Mouse (Mus musculus) spleen, postnatal 14 days (tissue): ENCODE results near the gene Nub1.
A peak's percentile ranks its signal among the peaks of the same experiment; 100 is the strongest.
"Not testable (repeated sequence)": the region's sequence is repeated elsewhere in the genome, so short reads cannot be mapped to it uniquely, and the experiment has no call there.

Experiments
- DNase-seq, 2 experiments: peaks; one replicate each; pipeline ENCODE4 v3.0.0; 2021 to 2022; ENCODE audit warnings: low spot score in 2 of 2

The Nub1 gene

DNA sequence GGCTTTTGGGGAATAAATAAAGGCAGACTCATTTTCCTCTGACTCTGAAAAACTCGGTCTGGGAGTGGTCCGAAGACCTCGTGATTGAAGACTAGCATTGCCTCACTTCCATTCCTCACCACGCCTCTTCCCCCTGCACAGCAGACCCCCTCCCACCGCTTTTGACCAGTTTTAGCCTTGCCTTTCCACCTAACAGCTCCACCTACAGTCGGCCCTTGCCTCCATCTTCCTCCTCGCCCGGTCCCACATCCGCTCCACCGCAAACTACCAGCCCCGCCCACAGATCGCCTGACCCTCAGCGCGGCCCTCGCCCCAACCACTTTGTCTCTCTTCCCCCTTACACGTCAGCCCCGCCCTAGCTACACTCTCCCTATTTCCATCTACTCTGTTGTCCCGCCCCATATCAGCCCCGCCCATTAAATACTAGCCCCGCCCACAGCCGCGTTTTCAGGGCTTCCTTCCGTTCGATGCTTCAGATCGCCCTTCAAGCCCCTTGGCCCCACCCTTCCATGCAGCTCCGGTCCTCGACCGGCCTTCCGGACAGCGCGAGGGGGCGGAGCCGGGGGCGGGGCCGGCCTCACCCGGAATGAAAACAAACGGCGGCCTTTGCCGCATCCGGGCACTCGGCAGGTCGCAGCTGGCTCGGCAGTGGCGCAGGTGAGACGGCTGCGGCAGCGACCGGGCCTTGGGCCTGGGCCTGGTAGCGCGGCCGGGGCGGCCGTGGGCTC lies at the start of gene Nub1:
Gene Nub1 (plus strand): TSS at position 167 of the 728 bp plus-strand sequence.
- peak; percentile 96 to 97 for DNase-seq

DNA sequence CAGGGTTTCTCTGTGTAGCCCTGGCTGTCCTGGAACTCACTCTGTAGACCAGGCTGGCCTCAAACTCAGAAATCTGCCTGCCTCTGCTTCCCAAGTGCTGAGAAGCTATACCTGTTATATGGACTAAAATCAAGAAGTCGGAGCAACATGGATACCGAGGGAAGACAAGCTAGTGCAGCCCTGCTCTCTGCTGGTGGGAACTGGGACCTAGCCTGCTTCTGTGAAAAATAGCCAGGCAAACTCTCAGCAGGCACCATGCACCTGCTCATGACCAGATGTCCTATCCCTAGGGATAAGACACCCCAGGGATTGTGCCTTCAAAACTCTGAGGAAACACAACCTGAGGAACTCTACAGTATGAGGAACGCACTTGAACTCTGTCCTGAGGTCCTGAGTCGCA lies 48.3 kb upstream of the Nub1 start:
- DNase-seq = no peak

DNA sequence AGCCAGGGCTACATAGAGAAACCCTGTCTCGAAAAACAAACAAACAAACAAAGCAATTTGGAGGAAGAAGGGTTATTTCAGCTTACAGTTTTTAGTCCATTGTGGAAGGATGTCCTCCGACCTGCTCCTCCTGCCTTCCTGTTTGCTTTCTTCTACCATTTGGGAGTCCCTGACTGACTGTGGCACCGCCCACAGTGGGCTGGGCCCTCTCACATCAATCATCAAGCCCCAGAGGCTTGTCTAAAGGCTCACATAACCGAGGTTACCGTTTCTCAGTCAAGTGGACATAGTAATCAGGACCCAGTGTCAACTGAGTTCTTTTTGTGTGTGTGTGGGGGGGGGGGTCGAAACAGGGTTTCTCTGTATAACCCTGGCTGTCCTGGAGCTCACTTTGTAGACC lies 47.2 kb upstream of the Nub1 start:
- no peak for DNase-seq

DNA sequence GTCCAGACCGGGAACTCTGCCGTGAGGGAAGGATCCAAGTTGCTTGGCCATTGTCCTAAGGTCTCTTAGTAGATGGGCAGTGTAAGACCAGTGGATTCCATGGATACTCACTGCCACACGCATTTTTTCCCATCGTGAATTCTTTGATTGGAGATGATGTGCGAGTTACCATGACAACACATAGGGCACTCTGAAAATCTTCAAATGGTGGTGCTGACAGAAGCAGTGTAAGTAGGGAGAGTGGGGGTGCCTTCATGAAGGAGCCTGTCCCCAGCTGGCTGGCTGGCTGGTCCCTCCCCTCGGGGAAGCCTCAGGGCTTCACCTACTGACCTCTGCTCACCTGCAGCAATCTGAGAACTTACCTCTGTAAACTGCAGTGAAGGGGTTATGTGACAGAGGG lies 46.3 kb upstream of the Nub1 start:
- DNase-seq = no peak

DNA sequence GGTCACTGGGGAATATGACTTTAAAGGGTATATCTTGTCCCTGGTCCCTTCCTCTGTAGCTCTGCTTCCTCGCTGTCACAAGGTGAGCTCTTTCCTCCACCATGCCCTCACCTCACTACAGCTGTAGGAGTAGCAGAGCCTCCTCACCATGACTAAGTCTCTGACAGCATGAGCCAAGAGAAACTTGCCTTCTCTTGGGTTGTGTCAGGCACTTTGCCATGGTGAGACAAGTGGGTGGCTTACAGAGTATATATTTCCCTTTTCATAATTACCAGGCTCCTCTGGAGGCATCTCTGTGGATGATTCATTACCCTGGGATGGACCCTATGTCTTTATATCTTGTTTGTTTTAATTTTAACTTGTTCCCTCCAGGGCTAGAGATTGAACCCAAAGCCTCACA lies 39.9 kb upstream of the Nub1 start:
- DNase-seq = no peak

DNA sequence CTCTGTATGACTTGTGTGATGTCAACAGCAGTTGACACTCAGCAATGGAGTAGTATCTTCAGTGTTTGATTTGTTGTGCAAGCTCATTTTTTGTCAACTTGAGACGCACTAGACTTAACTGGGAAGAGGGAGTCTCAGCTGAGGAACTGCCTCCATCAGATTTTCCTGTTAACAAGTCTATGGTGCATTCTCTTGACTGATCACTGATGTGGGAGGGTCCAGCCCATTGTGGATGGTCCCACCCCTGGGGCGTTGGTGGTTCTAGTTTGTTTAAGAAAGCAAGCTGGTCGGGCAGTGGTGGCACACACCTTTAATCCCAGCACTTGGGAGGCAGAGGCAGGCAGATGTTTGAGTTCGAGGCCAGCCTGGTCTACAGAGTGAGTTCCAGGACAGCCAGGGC lies 36.1 kb upstream of the Nub1 start:
- DNase-seq = no peak

DNA sequence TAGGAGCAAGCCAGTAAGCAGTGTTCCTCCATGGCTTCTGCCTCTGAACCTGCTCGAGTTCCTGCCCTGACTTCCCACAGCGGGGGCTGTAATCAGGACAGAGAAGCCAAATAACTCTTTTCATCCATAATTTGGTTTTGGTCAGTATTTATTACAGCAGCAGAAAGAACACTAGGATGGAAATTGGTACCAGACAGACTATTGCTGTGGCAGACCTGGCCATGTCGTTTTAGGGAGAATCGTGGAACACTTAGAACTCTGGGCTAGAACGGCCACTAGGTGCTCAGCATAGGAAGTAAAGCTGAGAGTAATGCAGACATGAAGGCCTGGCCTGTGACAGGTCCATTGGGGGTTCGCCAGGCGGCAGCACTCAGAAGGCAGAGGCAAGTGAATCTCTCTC lies 35.6 kb upstream of the Nub1 start:
- DNase-seq = no peak

DNA sequence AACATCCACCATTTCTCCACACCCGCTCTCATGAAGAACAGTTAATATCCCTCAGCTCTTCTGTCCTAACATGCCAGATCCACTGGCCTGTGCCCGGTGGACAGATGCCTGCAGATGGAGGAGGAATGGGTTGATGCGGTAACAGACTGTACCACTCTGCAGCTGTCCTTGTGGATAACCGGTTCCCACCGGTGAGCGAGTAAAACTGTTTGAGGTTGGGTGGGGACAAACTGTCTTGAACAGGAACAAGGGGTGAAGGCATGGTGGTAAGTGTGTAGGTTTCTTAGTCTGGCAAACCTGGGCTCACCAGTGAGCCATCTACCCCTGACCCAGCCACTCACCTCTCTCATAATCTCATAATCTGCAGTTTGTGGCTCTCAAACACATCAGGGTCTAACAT lies 34.0 kb upstream of the Nub1 start:
- no peak for DNase-seq

DNA sequence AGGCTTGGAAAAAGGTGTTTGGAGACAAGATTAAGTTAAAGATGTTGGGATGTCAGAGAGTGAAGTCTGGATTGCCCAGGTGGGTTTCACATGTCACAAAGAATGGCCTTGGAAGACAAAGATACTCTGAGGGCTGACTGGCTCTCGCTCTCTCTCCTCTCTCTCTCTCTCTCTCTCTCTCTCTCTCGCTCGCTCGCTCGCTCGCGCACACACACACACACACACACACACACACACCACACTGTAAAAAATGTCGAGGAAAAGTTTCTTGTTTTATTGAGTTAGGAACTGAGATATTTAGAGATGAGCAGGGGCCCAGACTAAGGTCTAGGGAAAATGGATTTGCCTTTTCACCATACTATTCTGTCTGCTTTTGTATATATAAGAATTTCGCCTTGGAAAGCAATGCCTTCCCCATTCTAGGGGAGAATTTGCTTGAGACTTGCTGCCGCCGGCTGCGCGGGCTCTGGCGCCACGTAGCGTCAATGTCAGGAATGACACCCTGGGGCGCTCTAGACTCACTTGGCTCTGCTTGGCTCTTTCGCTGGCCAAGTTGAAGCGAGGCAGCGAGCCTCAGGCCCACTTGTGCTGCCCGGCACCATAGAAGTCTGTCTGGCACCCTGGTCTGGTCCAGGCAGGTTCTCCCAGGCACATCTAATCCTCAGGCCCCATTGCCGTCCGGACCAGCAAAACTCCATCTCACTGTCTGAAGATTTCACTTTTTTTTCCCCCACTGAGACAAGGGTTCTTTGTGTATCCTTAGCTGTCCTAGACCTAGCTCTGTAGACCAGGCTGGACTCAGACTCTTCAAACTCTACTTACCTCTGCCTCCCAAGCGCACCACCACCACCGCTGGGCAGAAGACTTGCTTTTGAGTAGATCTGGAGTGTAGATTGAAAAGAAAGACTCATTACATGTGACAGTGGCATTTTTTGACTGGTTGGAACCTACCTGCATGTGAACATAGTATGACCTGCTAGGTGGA lies 33.3 kb upstream of the Nub1 start:
- peak; percentile 39 to 62 for DNase-seq

DNA sequence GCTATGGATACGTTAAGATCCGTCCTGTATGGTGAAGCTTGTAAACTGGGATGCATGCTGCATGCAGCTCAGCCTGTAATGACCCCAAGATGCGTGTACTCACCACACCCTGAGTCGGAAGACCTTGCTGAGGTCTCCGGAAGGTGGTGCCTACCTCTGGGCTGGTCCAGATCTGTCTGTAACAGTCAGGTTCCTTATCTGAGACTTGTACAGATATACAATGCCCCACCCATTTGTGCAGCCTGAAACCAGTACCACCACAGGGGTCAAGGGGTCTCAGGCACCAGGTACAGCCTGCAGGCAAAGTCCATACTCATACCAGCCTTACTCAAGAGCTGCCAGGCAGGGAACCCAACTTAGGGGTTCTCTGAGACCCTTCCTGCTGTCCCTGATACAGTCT lies 32.6 kb upstream of the Nub1 start:
- no peak for DNase-seq

DNA sequence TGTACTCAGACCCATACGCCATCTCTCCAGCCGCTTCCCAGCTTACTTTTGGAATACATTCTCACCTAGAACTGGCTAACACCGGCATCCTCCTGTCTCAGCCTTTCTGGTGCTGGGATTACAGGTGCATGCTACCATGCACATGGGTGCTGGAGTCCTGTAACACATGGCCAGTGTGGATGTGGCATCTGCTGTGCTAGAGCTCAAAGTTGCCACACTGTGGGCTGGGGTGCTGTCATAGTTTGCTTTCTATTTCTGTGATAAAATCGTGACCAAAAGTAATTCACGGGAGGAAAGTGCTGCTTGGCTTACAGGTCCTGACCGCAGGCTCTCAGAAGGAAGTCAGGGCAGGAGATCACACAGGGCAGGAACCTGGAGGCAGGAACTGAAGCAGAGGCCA lies 30.8 kb upstream of the Nub1 start:
- DNase-seq = no peak

DNA sequence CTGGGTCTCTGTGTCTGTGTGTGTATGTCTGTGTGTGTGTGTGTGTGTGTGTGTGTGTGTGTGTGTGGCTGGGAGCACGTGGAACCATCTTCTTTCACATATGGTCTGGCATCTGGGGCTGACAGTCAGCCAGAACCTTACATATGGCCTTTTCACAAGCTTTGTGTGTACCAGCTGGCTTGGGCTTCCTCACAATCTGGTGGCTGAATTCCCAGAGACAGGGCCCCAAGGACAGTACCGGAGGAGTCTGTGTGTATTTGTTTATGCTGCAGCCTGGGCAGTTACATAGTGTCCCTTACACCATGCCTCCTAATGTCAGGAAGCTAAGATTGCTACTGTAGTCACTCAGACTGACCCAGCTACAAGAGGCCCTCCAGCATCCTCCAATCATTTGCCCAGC lies 28.2 kb upstream of the Nub1 start:
- DNase-seq = no peak

DNA sequence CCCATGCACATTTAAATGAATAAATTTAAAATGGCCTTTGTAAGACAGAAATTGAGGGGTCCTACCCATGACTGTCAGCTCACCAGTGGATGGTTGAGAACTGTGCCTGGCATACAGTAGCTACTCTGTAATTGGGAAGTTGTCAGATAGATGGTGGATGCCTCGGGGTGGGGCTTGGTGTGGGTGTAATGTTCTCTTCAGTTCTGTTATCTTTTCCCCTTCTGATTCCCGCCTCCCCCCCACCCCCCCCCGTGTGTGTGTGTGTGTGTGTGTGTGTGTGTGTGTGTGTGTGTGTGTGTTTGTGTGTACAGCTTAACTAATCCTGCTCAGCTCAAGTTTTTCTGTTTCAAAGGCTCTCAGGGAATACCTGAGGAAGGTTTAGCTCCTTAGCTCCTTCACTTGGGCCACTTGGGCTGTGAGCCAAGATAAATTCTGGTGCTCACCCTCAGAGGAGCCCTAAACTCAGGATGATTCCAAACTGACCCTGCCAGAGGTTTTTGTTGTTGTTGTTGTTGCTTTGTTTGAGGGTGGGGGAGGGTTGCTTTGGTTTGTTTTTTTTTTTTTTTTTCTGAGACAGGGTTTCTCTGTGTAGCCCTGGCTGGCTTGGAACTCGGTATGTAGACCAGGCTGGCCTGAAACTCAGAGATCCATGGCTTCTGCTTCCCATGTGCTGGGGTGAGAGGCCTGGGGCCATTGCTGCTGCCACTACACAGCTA lies 25.5 kb upstream of the Nub1 start:
- DNase-seq = no peak

DNA sequence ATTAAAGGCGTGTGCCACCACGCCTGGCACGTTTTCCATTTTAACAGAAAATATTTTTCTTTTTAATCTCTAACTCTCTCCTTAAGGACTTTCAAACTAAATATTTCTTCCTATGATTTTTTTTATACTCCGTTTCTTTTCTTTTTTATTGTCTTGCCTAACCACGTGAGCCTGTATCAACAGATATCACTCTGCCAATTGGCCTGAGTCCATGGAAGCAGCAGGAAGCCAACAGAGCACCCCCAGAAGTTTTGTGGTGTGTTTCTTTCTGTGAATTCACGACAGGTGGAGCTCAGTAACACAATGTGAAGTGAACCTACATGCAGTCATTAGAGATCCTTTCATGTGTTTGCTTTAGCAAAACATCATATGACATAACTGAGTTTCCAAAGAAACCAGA lies 23.9 kb upstream of the Nub1 start:
- no peak for DNase-seq

DNA sequence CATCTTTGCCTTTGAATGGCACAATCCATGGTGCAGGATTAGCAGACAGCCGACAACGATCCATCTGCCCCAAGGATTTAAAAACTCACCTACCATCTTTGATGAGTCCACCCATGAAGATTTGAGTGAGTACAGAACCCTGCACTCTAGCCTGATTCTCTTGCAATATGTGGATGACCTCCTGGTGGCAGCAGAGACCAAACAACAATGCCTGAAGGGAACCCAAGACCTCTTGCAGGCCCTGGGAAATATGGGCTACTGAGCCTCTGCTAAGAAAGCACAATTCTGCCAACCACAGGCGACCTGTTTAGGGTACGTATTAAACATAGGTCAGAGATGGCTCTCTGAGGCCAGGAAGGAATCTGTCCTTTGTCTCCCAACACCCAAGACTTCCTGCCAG lies 11.1 kb upstream of the Nub1 start:
- DNase-seq = peak; percentile 63 to 72

DNA sequence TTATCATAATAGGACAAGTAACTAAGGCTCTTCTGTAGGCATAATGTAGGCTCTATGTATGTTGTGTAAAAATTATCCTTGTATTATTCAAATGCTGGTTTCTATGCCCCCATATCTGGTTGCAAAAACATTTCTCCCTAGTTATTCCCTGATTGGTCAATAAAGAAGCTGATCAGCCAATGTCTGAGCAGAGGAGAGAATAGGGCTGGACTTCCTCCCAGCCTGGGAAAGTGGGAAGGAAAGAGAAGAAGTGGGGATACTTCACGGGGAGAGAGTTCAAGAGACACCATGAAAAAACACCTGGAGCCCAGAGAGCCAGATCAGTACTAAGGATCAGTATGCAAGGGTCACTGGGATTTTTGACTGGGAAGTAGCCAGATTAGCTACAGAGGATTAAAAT lies 3.9 kb upstream of the Nub1 start:
- no peak for DNase-seq

DNA sequence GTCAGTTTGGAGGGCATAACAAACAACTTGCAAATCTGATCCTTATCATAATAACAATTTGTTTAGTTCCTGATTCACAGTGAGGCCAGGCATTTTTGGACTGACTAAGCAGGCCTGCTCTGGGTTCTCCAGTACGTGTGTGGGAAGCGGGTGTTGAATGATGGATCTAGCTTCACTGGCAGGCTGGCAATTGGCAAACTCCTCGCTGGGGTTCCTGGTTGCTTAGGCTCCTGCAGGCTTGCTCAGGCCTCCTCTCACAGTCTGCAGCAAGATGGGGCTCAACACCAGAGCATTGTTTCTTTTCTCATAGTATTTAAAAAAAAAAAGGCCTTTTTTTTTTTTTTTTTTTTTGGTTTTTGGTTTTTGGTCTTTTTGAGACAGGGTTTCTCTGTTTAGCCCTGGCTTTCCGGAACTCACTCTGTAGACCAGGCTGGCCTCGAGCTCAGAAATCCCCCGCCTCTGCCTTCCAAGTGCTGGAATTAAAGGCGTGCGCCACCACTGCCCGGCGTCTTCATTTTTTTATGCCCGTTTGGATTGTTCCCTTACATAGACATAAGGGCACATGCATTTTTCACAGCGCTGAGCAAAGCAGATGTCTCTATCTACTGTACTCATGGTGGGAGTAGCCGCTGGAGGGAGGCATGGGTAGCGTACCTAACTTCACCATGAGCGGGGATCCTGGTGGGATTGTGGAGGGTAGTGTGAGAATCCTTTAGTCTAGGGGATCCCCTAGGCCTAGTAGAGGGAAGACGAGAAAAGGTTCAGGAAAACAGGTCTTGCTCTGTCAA lies 560 bp upstream of the Nub1 start:
- peak in 1 of 2 experiments; percentile 8 for DNase-seq

DNA sequence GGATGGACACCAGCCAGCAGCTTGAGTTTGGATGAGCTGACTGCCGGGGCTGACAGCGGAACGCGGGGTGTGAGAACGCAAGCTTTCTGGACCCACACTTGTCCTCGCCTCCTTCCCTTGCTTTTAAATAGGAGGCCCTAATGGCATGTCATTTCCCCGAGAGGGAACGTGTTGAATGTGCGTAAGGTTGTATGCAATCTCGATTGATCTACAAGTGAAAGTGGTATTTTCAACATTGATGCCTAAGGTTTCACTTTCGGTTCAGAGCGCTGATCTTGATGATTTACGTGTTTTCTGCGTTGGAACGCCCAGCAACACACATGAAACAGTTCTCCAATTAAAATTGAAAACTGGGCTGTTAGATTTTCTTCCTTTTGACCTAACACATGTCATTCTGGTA lies 844 bp downstream of the Nub1 start:
- no peak for DNase-seq

DNA sequence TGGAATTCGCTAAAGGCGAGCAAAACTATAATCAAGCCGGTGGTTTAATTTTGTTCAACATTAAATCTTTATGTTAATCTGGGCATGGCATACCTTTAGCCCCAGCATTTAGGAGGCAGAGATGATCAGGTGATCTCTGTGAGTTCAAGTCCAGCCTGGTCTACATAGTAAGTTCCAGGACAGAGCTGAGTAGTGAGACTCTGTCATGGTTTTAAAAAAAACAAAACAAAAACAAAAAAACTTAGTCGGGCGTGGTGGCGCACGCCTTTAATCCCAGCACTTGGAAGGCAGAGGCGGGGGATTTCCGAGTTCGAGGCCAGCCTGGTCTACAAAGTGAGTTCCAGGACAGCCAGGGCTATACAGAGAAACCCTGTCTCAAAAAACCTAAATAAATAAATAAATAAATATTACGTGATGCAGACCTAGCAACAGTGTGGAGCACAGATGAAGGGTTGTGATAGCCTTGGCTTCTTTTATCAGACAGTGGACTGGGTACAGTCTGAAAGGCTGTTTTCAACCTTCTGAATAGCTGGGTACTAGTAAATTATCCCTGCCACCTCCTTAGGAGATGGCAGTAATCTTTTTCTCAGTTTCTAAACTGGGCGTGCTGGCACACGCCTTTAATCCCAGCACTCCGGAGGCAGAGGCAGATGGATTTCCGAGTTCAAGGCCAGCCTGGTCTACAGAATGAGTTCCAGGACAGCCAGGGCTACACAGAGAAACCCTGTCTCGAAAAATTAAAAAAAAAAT lies 1.5 kb downstream of the Nub1 start:
- DNase-seq = not testable (repeated sequence)

DNA sequence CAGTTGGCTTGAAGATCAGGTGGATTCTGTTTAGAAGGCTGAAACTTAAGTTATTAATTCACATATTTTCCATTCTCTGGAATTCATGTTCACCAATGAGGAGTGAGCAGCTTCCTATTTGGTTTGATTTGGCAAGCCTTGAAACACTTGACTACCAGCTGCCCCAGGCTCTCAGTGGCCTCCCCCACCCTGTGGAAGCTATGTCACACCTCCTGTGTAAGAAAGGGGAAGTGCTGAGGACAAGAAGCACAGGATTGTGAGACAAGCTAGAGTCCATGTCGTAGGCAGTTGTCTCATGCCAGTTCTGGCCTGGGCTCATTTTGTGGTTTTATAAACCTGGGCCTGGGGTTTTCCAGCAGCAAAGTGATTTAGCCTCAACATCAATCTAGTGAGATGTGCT lies 2.4 kb downstream of the Nub1 start:
- DNase-seq = peak in 1 of 2 experiments; percentile 21

DNA sequence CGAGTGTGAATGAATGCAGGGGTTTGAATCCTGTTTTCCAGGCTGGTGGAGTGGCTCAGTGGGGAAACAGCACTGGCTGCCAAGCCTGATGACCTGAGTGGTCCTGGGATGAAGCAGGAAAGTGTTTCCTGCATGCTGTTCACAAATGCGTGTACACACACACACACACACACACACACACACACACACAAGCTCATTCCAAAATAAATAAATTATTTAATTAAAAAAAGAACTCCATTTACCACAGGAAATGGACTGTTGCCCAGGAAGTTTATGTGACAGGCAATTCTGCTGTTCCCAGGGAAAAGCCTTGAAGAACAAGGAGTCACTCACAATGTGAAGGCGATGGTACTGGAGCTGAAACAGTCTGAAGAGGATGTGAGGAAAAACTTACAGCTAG lies 11.4 kb downstream of the Nub1 start:
- DNase-seq = no peak
